Mouse (Mus musculus) limb, embryonic 13.5 days (tissue): ENCODE data around the gene Strn4. TPM values are rescaled to one million over a fixed set of nuclear protein-coding genes. Genes with fewer than 3 reads are reported as not detected.
A peak's percentile ranks its signal among the peaks of the same experiment; 100 is the strongest.

Source experiments
- ATAC-seq: fragments of 200-750 bp; cut with Nextera tagmentation; 2 replicates; pipeline ENCODE4 v1.8.0; 2017; ENCODE audit warnings: low read depth, moderate number of reproducible peaks, moderate TSS enrichment; ENCODE audit not compliant: low FRiP score
- H3K27ac ChIP-seq: fragments of 300-500 bp; sonication (generic); 2 replicates; pipeline ENCODE4 v1.5.1; 2015; ENCODE audit warnings: inconsistent platforms, mild to moderate bottlenecking, moderate library complexity
- H3K27me3 ChIP-seq: fragments of 300-500 bp; sonication (generic); 2 replicates; pipeline ENCODE4 v1.6.1; 2015; ENCODE audit warnings: mild to moderate bottlenecking, inconsistent platforms
- H3K36me3 ChIP-seq: fragments of 300-500 bp; sonication (generic); 2 replicates; pipeline ENCODE4 v1.6.1; 2015; ENCODE audit warnings: inconsistent platforms, mild to moderate bottlenecking, moderate library complexity
- H3K4me1 ChIP-seq: fragments of 300-500 bp; sonication (generic); 2 replicates; pipeline ENCODE4 v1.6.1; 2015; ENCODE audit warnings: inconsistent platforms
- H3K4me2 ChIP-seq: fragments of 300-500 bp; sonication (generic); replicated peaks from 2 replicates; pipeline ENCODE4 v1.6.1; 2015; ENCODE audit warnings: inconsistent platforms, mild to moderate bottlenecking, moderate library complexity
- H3K4me3 ChIP-seq: fragments of 300-500 bp; sonication (generic); 2 replicates; pipeline ENCODE4 v1.5.1; 2015; ENCODE audit warnings: moderate library complexity, mild to moderate bottlenecking, inconsistent platforms
- H3K9ac ChIP-seq: fragments of 300-500 bp; sonication (generic); 2 replicates; pipeline ENCODE4 v1.6.1; 2015; ENCODE audit warnings: mild to moderate bottlenecking, inconsistent platforms
- H3K9me3 ChIP-seq: fragments of 300-500 bp; sonication (generic); 2 replicates; pipeline ENCODE4 v1.6.1; 2016; ENCODE audit warnings: inconsistent platforms
- WGBS: fragments of 180-500 bp; shearing (Covaris S2); methylation state at CpG from one replicate; pipeline ENCODE4 v1.1.7; 2015; 5-methylcytosine and 5-hydroxymethylcytosine counted together
- polyA plus RNA-seq: library from polyadenylated mRNA; unstranded; fragments of >200 nt; fragmentation: Nextera tagmentation; extraction: Ambion mirVana; gene quantifications from 2 replicates; pipeline ENCODE4 v1.2.1, GENCODE M21; 2015

Gene Strn4
- polyA plus RNA-seq, 1 experiment from 2014 or later, result 124 TPM

DNA sequence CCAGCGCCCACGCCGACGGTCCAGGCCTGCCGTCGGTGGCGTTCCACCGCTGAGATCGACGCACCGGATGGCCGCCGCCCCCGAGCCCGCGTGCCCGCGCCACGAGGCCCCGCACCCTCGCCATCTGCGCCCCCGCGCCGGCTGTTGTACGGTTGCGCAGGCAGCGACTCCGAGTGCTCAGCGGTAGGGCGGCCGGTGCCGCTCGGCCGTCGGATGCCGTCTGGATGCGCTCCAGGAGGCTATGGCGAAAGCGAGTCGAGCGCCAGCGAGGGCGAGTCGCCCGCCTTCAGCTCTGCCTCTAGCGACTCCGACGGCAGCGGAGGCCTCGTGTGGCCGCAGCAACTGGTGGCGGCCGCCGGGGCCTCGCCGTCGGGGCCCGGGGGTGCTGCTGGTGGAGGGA lies 70.2 kb downstream of the Strn4 start:
- ATAC-seq, result no peak
- no peaks in the 10 kb centered on the region for H3K27me3 ChIP-seq
- H3K4me3 ChIP-seq, result peak overlapping the region; percentile 34
- peaks cover 20% of the 10 kb centered on the region for H3K4me1 ChIP-seq
- WGBS, result 58% methylated on average over 54 of the region's 59 CpGs
- H3K27ac ChIP-seq, result no peak overlapping the region
- peaks cover 21% of the 10 kb centered on the region for H3K9me3 ChIP-seq
- H3K4me2 ChIP-seq, result peak overlapping the region; percentile 44
- no peak overlapping the region for H3K9ac ChIP-seq
- peaks cover 84% of the 10 kb centered on the region for H3K36me3 ChIP-seq

Other genes starting within 250 kb of the Strn4 start
- 21.3 and 23.6 TPM in 2 replicates for gene Arhgap35, start 200.9 kb upstream of the Strn4 start, polyA plus RNA-seq
- not detected in 2 replicates for gene Ceacam15, start 140.2 kb upstream of the Strn4 start, polyA plus RNA-seq
- not detected in 2 replicates for gene Ceacam9, start 94.0 kb upstream of the Strn4 start, polyA plus RNA-seq
- 243 and 265 TPM in 2 replicates for gene Ap2s1, start 77.5 kb upstream of the Strn4 start, polyA plus RNA-seq
- gene Slc1a5, start 34.5 kb upstream of the Strn4 start, polyA plus RNA-seq, result 33.1 and 35.5 TPM in 2 replicates
- gene Fkrp, start 843 bp downstream of the Strn4 start, polyA plus RNA-seq, result 32.4 and 33.3 TPM in 2 replicates
- gene Prkd2, start 27.0 kb downstream of the Strn4 start, polyA plus RNA-seq, result 20.8 and 20.9 TPM in 2 replicates
- gene Dact3, start 59.4 kb downstream of the Strn4 start, polyA plus RNA-seq, result 5.1 and 6.1 TPM in 2 replicates
- 15.4 and 16.0 TPM in 2 replicates for gene Gng8, start 75.9 kb downstream of the Strn4 start, polyA plus RNA-seq
- 2.0 TPM in 2 replicates for gene Ptgir, start 90.6 kb downstream of the Strn4 start, polyA plus RNA-seq
- 103 and 115 TPM in 2 replicates for gene Calm3, start 108.2 kb downstream of the Strn4 start, polyA plus RNA-seq
- 22.7 and 23.4 TPM in 2 replicates for gene Pnmal2, start 128.8 kb downstream of the Strn4 start, polyA plus RNA-seq
- 1.00 and 1.0 TPM in 2 replicates for gene Pnmal1, start 143.8 kb downstream of the Strn4 start, polyA plus RNA-seq
- 0.27 and 0.31 TPM in 2 replicates for gene Gm42372, start 167.2 kb downstream of the Strn4 start, polyA plus RNA-seq
- gene Ccdc8, start 176.8 kb downstream of the Strn4 start, polyA plus RNA-seq, result 33.0 and 33.1 TPM in 2 replicates
- 115 and 118 TPM in 2 replicates for gene Ppp5c, start 212.0 kb downstream of the Strn4 start, polyA plus RNA-seq
- gene Hif3a, start 246.5 kb downstream of the Strn4 start, polyA plus RNA-seq, result 12.9 and 14.9 TPM in 2 replicates